Mouse (Mus musculus) frontal cortex, postnatal 36 days (tissue): ENCODE measurements at regions not wholly inside any gene's neighbourhood (a gene's known extent, or its start where the extent isn't known, plus 50 kb on each side); places are given as distances from the start of the nearest gene placed in this dataset.
"Not testable (repeated sequence)": the region's sequence is repeated elsewhere in the genome, so short reads cannot be mapped to it uniquely, and the experiment has no call there.

Source experiments
- DNase-seq, 2 experiments: peaks; one replicate each; pipeline ENCODE4 v3.0.0; 2022; ENCODE audit warnings: low spot score in 2 of 2

GRCm38 (mm10) chr5:7428291-7428690 lies 83.7 kb upstream of the Zfp804b start:
- DNase-seq, result no peak

- no peak for DNase-seq
These were observed 91.9 kb upstream of the Zfp804b start for GRCm38 (mm10) chr5:7436461-7436860.

GRCm38 (mm10) chr5:7448001-7448400 lies 103.4 kb upstream of the Zfp804b start:
- no peak for DNase-seq

GRCm38 (mm10) chr5:7454896-7455295 lies 110.3 kb upstream of the Zfp804b start:
- no peak for DNase-seq

- no peak for DNase-seq
These were observed 112.5 kb upstream of the Zfp804b start for GRCm38 (mm10) chr5:7457102-7457501.

GRCm38 (mm10) chr5:7489150-7489549 lies 144.6 kb upstream of the Zfp804b start:
- no peak for DNase-seq

- DNase-seq, result no peak
These were observed 145.0 kb upstream of the Zfp804b start for GRCm38 (mm10) chr5:7489602-7490001.

- no peak for DNase-seq
These were observed 173.1 kb upstream of the Zfp804b start for GRCm38 (mm10) chr5:7517520-7518181.

- DNase-seq, result no peak
These were observed 188.2 kb upstream of the Zfp804b start for GRCm38 (mm10) chr5:7532686-7533199.

GRCm38 (mm10) chr5:7539812-7540645 lies 195.5 kb upstream of the Zfp804b start:
- no peak for DNase-seq

- DNase-seq, result no peak
These were observed 196.1 kb upstream of the Zfp804b start for GRCm38 (mm10) chr5:7540646-7541038.

GRCm38 (mm10) chr5:7543857-7544256 lies 199.3 kb upstream of the Zfp804b start:
- no peak for DNase-seq

GRCm38 (mm10) chr5:7580413-7580812 lies 235.9 kb upstream of the Zfp804b start:
- no peak for DNase-seq

GRCm38 (mm10) chr5:7586547-7586946 lies 242.0 kb upstream of the Zfp804b start:
- DNase-seq, result no peak

GRCm38 (mm10) chr5:7600418-7600817 lies 255.9 kb upstream of the Zfp804b start:
- no peak for DNase-seq

- no peak for DNase-seq
These were observed 263.0 kb upstream of the Zfp804b start for GRCm38 (mm10) chr5:7607517-7607916.

GRCm38 (mm10) chr5:7607924-7608323 lies 263.4 kb upstream of the Zfp804b start:
- no peak for DNase-seq

- DNase-seq, result peak in 1 of 2 experiments; percentile 2
These were observed 305.0 kb upstream of the Steap4 start for GRCm38 (mm10) chr5:7655280-7655679.

GRCm38 (mm10) chr5:7701776-7702175 lies 258.5 kb upstream of the Steap4 start:
- DNase-seq, result no peak

GRCm38 (mm10) chr5:7719557-7719956 lies 240.7 kb upstream of the Steap4 start:
- DNase-seq, result no peak

- no peak for DNase-seq
These were observed 240.2 kb upstream of the Steap4 start for GRCm38 (mm10) chr5:7720061-7720460.

GRCm38 (mm10) chr5:7720688-7721087 lies 239.6 kb upstream of the Steap4 start:
- no peak for DNase-seq

- not testable (repeated sequence) for DNase-seq
These were observed 227.7 kb upstream of the Steap4 start for GRCm38 (mm10) chr5:7732566-7732965.
